Mouse (Mus musculus): ENCODE measurements around the gene Eif2b3. TPM values are rescaled to one million over a fixed set of nuclear protein-coding genes. Genes with fewer than 3 reads are reported as not detected.

Gene Eif2b3
- total RNA-seq, 1 experiment from 2014 or later: 12.8 TPM

GRCm38 (mm10) chr4:117010231-117010630 is 9.0 kb upstream of the Eif2b3 start:
- ATAC-seq (ENCODE audit: extremely low read depth, insufficient number of reproducible peaks, low FRiP score, poor library complexity, severe bottlenecking): no peak

- no peak for ATAC-seq (ENCODE audit: extremely low read depth, insufficient number of reproducible peaks, low FRiP score, poor library complexity, severe bottlenecking)
Measured at GRCm38 (mm10) chr4:117013596-117013995, 5.6 kb upstream of the Eif2b3 start.

DNA sequence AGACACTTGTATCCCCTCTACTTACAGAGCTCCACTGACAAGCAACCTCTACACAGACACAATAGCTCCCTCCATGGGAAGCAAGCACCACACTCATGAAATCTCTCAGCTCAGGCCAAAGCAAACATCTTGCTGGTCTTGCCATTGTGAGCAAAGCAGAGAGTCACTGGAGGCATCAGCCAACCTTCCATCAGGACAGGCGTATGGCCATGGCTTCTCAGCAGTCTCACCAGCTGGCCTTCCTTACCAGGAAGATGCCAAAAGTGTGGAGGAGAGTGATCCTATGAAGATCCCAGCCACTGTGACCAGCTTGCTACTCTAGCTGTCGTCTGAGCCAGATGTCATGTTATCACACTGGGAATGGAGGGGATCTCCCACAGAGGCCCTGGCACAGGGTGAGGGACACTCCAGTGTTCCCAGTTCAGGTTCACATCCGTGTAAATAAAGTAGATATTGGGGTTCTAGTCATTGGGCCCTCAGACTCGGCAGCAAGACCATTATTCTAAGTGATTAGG is 4.2 kb upstream of the Eif2b3 start:
- ATAC-seq (ENCODE audit: extremely low read depth, insufficient number of reproducible peaks, low FRiP score, poor library complexity, severe bottlenecking): no peak

GRCm38 (mm10) chr4:117017738-117018137 is 1.5 kb upstream of the Eif2b3 start:
- no peak for ATAC-seq (ENCODE audit: extremely low read depth, insufficient number of reproducible peaks, low FRiP score, poor library complexity, severe bottlenecking)

- ATAC-seq (ENCODE audit: extremely low read depth, insufficient number of reproducible peaks, low FRiP score, poor library complexity, severe bottlenecking): no peak
Measured at GRCm38 (mm10) chr4:117018327-117018726, 875 bp upstream of the Eif2b3 start.

DNA sequence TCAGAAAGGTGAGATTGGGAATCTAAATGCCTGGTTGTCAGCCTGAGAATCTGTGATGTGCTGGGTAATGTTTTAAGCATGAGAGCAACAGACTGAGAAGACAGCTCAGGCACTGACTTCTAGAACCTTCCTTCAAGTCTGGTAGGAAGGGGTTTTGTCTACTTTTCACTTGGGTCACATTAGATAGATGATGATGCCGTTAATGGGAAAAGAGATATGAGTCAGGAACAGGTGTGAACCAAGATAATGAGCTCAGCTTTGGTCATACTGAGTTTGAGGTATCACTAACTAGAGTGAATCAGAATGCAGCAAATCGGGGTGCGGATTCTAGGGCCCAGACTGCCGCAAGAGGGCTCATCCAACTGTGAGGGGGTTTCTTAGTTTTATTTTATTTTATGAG is 4.3 kb downstream of the Eif2b3 start:
- no peak for ATAC-seq (ENCODE audit: extremely low read depth, insufficient number of reproducible peaks, low FRiP score, poor library complexity, severe bottlenecking)

DNA sequence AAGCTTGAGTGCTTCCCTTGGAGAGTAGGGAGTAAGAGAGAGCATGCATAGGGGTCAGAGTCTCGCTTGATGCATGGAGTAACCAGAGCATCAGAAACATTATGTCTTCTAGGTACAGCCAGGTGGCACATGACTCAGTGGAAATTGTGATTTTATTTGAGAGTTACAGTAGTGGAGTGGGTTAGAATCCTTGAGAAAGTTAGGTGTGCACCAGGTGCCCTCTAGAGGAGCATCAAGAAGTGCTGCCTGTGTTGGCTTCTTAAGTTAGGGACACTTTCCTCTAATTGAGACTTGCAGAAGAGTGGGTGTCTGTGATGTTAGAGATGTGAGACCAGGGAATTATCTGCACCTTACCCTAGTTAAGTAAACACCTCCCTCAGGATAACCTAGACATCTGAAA is 11.9 kb downstream of the Eif2b3 start:
- ATAC-seq (ENCODE audit: extremely low read depth, insufficient number of reproducible peaks, low FRiP score, poor library complexity, severe bottlenecking): no peak

DNA sequence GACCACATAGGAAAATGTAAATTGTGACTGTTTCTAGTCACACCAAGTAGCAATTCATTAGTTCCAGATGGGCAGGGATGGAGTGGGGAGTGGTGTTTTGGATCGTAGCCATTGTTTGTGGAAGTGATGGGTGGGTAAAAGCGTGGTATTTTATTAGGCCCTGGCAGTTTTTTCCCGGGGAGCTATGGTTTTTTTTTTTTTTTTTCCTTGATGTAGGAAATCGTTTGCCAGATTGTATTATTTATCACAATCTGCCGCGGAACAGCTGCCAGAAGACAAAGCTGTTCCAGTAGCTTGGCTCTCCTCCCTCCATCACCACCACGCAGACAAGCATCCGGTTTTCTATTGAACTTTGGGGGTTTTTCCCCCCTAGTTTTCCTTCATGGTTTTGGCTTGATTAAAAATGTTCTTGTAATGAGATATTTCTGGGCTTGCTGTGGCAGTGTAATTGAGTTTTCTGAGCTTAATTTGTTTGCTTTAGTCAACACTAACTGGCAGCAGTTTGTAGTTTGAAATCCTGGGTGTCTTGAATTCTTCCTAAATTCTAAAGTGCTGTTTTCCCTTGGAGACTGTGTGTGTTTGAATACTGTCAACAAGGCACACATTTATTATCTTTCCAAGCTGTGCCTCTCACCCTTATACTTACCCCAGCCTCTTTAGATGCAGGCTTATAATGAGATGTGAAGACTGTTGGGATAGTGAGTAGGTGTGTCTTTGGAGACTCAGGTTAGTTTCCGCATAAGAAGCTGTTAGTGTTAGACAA is 20.9 kb downstream of the Eif2b3 start:
- no peak for ATAC-seq (ENCODE audit: extremely low read depth, insufficient number of reproducible peaks, low FRiP score, poor library complexity, severe bottlenecking)

DNA sequence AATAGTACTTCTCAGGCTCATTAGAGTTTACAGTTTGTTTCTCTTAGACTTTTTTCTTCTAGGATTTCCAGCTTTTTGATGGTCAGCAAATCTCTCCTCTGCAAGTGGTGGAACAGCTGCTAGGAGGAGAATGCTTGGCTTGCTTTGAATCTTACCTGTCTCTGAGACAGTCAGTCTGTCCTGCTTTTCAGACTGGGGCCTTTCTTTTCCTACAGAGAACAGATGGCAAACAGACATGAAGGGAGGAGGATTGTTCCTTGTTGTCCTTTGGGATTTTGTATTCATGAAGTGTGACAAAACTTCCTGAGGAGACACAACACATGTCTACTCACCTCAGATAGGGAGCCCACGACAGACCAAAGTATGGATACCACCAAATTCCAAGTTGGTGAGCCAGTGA is 21.6 kb downstream of the Eif2b3 start:
- ATAC-seq (ENCODE audit: extremely low read depth, insufficient number of reproducible peaks, low FRiP score, poor library complexity, severe bottlenecking): no peak

GRCm38 (mm10) chr4:117041283-117041721 is 22.1 kb downstream of the Eif2b3 start:
- ATAC-seq (ENCODE audit: extremely low read depth, insufficient number of reproducible peaks, low FRiP score, poor library complexity, severe bottlenecking): peak; percentile 77; the same call in 1 of the 2 replicates

DNA sequence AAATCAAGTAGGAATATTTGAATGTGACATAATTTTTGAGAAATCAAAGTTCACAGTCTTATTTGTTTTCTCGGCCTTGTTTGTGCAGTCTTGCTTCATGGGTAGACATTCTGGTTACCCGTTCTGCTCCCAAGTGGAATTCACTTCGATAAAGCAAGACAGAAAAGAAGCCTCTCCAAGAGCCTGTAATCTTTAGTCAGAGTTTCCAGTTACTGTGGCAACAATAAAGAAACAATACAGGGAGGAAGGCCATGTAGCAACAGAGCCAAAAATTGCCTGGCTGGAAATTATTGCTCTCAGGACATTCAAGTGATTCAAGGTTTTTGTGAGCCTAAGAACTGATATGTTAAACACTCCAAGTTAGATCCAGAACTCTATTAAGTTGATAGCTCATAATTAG is 29.6 kb downstream of the Eif2b3 start:
- no peak for ATAC-seq (ENCODE audit: extremely low read depth, insufficient number of reproducible peaks, low FRiP score, poor library complexity, severe bottlenecking)

DNA sequence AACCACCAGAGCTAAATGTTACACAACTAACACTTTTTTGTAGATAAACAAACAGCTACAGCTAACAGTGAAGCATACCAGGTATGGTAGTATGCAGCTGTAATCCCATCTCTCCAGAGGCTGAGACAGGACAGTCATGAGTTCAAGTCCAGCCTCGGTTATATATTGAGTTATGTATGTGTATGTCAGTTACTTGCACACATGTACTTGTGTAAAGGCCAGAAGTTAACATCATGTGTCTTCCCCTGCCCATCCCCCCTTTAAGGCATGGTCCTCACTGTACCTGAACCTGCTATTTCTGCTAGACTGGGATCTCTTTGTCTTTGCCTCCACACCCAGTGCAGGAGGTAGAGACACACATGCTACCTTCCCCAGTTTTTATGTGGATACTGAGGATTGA is 30.3 kb downstream of the Eif2b3 start:
- no peak for ATAC-seq (ENCODE audit: extremely low read depth, insufficient number of reproducible peaks, low FRiP score, poor library complexity, severe bottlenecking)

DNA sequence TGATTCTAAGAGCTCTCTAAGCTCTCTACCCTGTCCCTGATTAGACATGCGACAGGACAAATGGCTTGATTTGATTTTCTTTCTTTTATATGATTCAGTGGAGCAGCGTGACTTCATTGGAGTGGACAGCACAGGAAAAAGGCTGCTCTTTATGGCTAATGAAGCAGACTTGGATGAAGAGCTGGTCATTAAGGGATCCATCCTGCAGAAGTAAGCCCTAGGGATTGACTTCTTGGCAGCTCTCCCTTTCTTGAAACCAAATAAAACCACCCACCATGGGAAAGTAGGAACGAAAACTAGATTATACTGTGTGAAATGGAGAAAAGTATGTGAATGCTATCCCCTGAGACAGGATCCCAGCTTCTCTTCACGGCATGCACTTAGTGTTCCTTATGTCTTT is 33.4 kb downstream of the Eif2b3 start:
- no peak for ATAC-seq (ENCODE audit: extremely low read depth, insufficient number of reproducible peaks, low FRiP score, poor library complexity, severe bottlenecking)

GRCm38 (mm10) chr4:117053956-117054355 is 34.8 kb downstream of the Eif2b3 start:
- ATAC-seq (ENCODE audit: extremely low read depth, insufficient number of reproducible peaks, low FRiP score, poor library complexity, severe bottlenecking): no peak

DNA sequence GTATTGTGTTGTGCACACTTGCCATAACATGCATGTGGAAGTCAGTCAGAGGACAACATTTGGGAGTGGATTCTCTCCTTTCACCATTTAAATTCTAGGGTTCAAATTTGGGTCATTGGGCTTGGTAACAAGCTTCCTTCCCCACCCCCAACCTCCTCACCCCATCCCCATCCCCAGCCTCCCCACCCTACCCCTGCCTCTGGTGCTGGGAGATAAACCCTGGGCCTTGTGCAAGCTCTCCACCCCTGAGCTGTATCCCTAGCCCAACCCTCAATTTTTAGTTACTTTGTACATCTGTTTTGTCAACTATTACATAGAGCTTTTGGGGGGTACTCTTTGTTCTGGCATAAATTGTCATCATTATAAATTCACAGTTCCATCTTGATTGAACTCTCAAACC is 36.9 kb downstream of the Eif2b3 start:
- no peak for ATAC-seq (ENCODE audit: extremely low read depth, insufficient number of reproducible peaks, low FRiP score, poor library complexity, severe bottlenecking)

DNA sequence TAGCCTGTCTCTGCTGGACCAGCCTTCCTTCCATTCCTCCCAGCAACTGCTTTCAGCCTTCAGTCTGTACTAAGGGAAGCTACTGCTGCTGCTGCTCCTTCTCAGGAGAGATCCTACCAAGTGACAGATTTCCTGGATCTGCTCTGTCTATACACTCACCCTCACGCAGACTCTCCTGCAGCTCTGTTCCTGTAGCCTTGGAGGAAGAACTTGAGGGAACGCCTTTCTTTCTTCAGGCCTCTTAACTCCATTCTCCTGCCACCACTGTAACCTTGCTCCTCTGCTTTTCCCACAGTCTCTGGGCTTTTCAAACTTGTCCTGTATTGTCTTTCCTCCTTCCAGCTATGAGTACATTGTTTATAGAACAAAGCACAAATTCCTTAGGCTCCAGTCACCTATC is 37.3 kb downstream of the Eif2b3 start:
- no peak for ATAC-seq (ENCODE audit: extremely low read depth, insufficient number of reproducible peaks, low FRiP score, poor library complexity, severe bottlenecking)

GRCm38 (mm10) chr4:117058512-117058911 is 39.3 kb downstream of the Eif2b3 start:
- no peak for ATAC-seq (ENCODE audit: extremely low read depth, insufficient number of reproducible peaks, low FRiP score, poor library complexity, severe bottlenecking)

DNA sequence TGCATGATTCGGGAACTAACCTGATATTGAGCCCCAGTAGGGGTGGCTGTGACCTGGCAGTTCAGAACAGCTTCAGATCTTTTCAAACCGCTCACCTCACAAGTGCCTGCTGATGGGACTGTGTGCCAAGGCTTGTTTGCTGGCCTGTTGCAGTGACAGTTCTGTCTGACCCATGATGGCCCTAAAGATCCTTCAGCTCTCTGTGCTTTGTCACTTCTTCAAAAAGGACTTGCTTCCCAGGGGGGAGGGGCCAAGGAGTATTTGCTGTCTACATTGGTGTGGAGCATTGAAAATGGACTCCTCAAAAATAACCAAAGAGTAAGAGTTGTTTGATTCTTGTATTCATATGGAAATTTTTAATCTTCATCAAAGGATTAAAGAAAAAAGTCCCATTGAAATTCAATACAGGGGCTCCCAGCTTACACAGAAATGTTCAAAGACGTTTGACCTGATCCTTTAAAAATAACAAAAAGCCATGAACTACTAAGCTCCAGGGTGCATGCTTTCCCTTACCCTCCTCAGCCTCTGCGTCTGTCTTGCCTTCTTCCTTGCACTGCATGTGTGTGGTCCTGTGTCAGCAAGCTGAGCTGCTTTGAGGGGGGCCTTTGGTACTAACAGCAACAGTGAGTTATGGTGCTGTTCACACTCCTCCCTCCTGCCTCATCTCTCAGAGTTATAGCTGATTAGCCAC is 43.6 kb downstream of the Eif2b3 start:
- ATAC-seq (ENCODE audit: extremely low read depth, insufficient number of reproducible peaks, low FRiP score, poor library complexity, severe bottlenecking): no peak

- no peak for ATAC-seq (ENCODE audit: extremely low read depth, insufficient number of reproducible peaks, low FRiP score, poor library complexity, severe bottlenecking)
Measured at GRCm38 (mm10) chr4:117068035-117068434, 48.8 kb downstream of the Eif2b3 start.

DNA sequence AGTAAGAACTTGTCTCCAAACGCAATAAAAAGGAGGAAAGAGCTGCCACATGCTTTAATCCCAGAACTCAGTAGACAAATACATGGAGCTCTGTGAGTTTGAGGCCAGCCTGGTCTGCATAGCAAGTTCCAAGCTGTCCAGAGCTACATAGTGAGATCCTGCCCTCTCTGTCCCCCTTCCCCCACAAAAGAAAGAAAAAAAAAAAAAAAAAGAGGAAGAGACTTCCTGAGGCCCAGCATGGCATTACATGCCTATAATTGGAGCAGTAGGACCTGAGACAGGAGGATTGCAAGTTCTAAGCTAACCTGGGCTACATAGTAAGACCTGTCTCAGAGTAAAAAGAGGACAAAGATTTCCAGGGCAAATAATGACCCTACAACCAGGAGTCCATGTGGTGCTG is 50.4 kb downstream of the Eif2b3 start:
- ATAC-seq (ENCODE audit: extremely low read depth, insufficient number of reproducible peaks, low FRiP score, poor library complexity, severe bottlenecking): no peak

Measured in neutrophil, adult 5-6 weeks (primary cell).